Mouse (Mus musculus) adrenal gland, postnatal 25 days (tissue): Measurements from ENCODE around the gene Zfp385a. TPM values are rescaled to one million over a fixed set of nuclear protein-coding genes. Genes with fewer than 3 reads are reported as not detected.

Experiments
- DNase-seq: peaks from one replicate; pipeline ENCODE4 v3.0.0; 2021; ENCODE audit warnings: mixed read lengths
- total RNA-seq: library from RNA; stranded (reverse); gene quantifications from 2 replicates; pipeline ENCODE4 v1.2.3, GENCODE M21; 2021

The Zfp385a gene
- total RNA-seq, 1 experiment from 2014 or later, result 9.1 TPM

GRCm38 (mm10) chr15:103308056-103308875, 31.6 kb downstream of the Zfp385a start:
- DNase-seq, result no peak

- peak; percentile 90 for DNase-seq
Observed at GRCm38 (mm10) chr15:103307125-103307524, 32.8 kb downstream of the Zfp385a start.

GRCm38 (mm10) chr15:103305792-103306645, 33.9 kb downstream of the Zfp385a start:
- no peak for DNase-seq

GRCm38 (mm10) chr15:103305070-103305678, 34.7 kb downstream of the Zfp385a start:
- DNase-seq, result peak; percentile 96

- DNase-seq, result no peak
Observed at GRCm38 (mm10) chr15:103304616-103304969, 35.3 kb downstream of the Zfp385a start.

- no peak for DNase-seq
Observed at GRCm38 (mm10) chr15:103303916-103304615, 35.8 kb downstream of the Zfp385a start.

GRCm38 (mm10) chr15:103302341-103303021, 37.4 kb downstream of the Zfp385a start:
- no peak for DNase-seq

- DNase-seq, result no peak
Observed at GRCm38 (mm10) chr15:103301547-103302340, 38.1 kb downstream of the Zfp385a start.

GRCm38 (mm10) chr15:103301046-103301445, 38.8 kb downstream of the Zfp385a start:
- DNase-seq, result no peak

- DNase-seq, result no peak
Observed at GRCm38 (mm10) chr15:103300560-103300959, 39.3 kb downstream of the Zfp385a start.

- DNase-seq, result no peak
Observed at GRCm38 (mm10) chr15:103300067-103300471, 39.8 kb downstream of the Zfp385a start.

GRCm38 (mm10) chr15:103299644-103300043, 40.2 kb downstream of the Zfp385a start:
- DNase-seq, result no peak

GRCm38 (mm10) chr15:103298861-103299616, 40.9 kb downstream of the Zfp385a start:
- DNase-seq, result no peak

GRCm38 (mm10) chr15:103298026-103298425, 41.9 kb downstream of the Zfp385a start:
- no peak for DNase-seq

- DNase-seq, result no peak
Observed at GRCm38 (mm10) chr15:103297313-103297712, 42.6 kb downstream of the Zfp385a start.

- no peak for DNase-seq
Observed at GRCm38 (mm10) chr15:103295851-103296250, 44.0 kb downstream of the Zfp385a start.

GRCm38 (mm10) chr15:103294649-103295048, 45.2 kb downstream of the Zfp385a start:
- DNase-seq, result no peak

GRCm38 (mm10) chr15:103293375-103293774, 46.5 kb downstream of the Zfp385a start:
- DNase-seq, result no peak

- no peak for DNase-seq
Observed at GRCm38 (mm10) chr15:103292673-103293345, 47.1 kb downstream of the Zfp385a start.
